Mouse (Mus musculus) layer of hippocampus, adult 2 months (tissue): ENCODE measurements at regions not wholly inside any gene's neighbourhood (a gene's known extent, or its start where the extent isn't known, plus 50 kb on each side); places are given as distances from the start of the nearest gene placed in this dataset.
"Not testable (repeated sequence)": the region's sequence is repeated elsewhere in the genome, so short reads cannot be mapped to it uniquely, and the experiment has no call there.

Source experiments
- DNase-seq, 2 experiments: peaks; one replicate each; pipeline ENCODE4 v3.0.0; 2022; ENCODE audit warnings: low spot score in 2 of 2
- H3K27ac ChIP-seq: fragments of 200-600 bp; 2 replicates; pipeline ENCODE4 v1.8.1; 2022
- H3K4me3 ChIP-seq: fragments of 200-600 bp; 2 replicates; pipeline ENCODE4 v1.8.1; 2022; ENCODE audit warnings: mild to moderate bottlenecking
- CTCF ChIP-seq: fragments of 200-600 bp; conservative IDR thresholded peaks from 2 replicates; pipeline ENCODE4 v1.8.1; 2022; ENCODE audit warnings: antibody characterized with exemption, mild to moderate bottlenecking, moderate library complexity

- no peak overlapping the region for H3K4me3 ChIP-seq
- no peak for DNase-seq
- no peak overlapping the region for H3K27ac ChIP-seq
- TF ChIP-seq CTCF: no peak
These were observed 698.5 kb downstream of the Triml1 start for GRCm38 (mm10) chr8:42442786-42443185.

GRCm38 (mm10) chr8:42402632-42403031 is 738.7 kb downstream of the Triml1 start:
- Histone ChIP-seq H3K27ac (no peak overlapping the region), H3K4me3 (no peak overlapping the region)
- DNase-seq: no peak
- no peak for TF ChIP-seq CTCF

DNA sequence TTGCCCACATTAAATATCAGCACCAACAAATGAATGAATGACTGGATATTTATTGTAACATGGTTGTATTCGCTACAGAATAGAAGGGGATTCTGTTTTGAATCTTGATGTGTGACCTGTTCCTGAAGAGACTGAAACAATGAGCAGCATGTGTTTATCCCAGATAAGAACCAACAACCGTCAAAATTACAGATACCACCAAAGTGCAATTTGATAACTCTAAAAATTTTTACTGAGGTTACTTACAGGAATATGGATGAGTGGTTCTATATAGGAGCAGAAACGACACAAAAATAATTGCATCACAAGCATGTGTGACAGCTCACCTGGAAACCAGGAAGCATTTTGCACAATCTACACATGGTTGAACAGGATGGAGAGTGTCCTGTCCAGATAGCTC is 744.4 kb downstream of the Triml1 start:
- no peak overlapping the region for H3K27ac ChIP-seq
- no peak for TF ChIP-seq CTCF
- no peak for DNase-seq
- no peak overlapping the region for H3K4me3 ChIP-seq

DNA sequence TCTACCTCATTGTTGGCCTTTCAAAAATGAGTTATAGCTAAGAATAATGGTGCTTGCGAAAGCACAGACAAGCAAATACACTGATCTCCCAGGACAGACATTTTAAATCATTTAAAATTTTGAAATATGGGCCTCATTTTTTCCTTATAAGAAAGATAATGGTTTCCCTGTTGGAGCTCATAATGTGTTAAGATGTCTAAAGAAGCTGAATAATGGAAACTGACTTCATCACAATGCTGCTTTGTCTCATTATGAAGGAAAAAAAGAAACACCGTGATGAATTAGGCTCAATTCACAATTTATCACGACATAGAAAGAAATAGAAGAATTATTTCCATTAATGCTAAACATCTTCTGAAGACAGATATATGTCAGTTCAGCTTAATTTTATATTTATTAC is 752.5 kb downstream of the Triml1 start:
- H3K4me3 ChIP-seq: no peak overlapping the region
- no peak for TF ChIP-seq CTCF

GRCm38 (mm10) chr8:42348073-42348603 is 793.1 kb downstream of the Triml1 start:
- no peak for TF ChIP-seq CTCF
- no peak for DNase-seq
- no peak overlapping the region for H3K27ac ChIP-seq
- no peak overlapping the region for H3K4me3 ChIP-seq

More for the DNA sequence above, 752.5 kb downstream of the Triml1 start:
- no peak overlapping the region for H3K27ac ChIP-seq
- no peak for DNase-seq

- Histone ChIP-seq H3K27ac (no peak overlapping the region), H3K4me3 (no peak overlapping the region)
- no peak for TF ChIP-seq CTCF
- DNase-seq: no peak
These were observed 806.6 kb downstream of the Triml1 start for GRCm38 (mm10) chr8:42334708-42335107.

DNA sequence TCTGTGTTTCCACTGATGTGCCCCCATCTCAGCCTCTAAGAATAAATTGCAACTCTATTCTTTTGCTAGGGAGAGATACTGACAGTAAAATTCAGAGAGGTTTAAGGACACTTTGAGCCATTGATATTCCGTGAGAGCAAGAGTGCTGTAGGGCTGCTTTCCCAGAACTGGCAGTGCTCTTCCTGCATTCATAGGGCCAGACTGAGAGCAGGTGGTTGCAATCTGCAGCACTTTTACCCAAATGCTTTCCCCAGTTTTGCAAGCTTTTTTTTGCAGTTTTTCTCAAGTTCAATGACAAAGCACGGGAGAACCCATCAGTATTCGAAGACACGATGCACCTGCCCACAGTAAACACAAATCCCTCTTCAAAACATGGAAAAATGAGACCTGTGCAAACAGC is 816.6 kb downstream of the Triml1 start:
- no peak overlapping the region for H3K4me3 ChIP-seq
- no peak for TF ChIP-seq CTCF
- peak overlapping the region; percentile 14; the same call in 1 of the 2 replicates for H3K27ac ChIP-seq
- peak; percentile 44 to 54 for DNase-seq

GRCm38 (mm10) chr8:42322862-42323261 is 818.4 kb downstream of the Triml1 start:
- TF ChIP-seq CTCF: no peak
- no peak overlapping the region for H3K4me3 ChIP-seq
- H3K27ac ChIP-seq: no peak overlapping the region
- DNase-seq: no peak

GRCm38 (mm10) chr8:42311060-42311459 is 830.2 kb downstream of the Triml1 start:
- H3K4me3 ChIP-seq: no peak overlapping the region
- no peak for TF ChIP-seq CTCF
- H3K27ac ChIP-seq: no peak overlapping the region
- no peak for DNase-seq

GRCm38 (mm10) chr8:42291392-42291791 is 849.9 kb downstream of the Triml1 start:
- DNase-seq: no peak
- no peak for TF ChIP-seq CTCF
- Histone ChIP-seq H3K27ac (no peak overlapping the region), H3K4me3 (no peak overlapping the region)

- Histone ChIP-seq H3K27ac (no peak overlapping the region), H3K4me3 (no peak overlapping the region)
- no peak for DNase-seq
- no peak for TF ChIP-seq CTCF
These were observed 859.3 kb downstream of the Triml1 start for GRCm38 (mm10) chr8:42282011-42282410.

GRCm38 (mm10) chr8:42253358-42253757 is 836.5 kb upstream of the Frg1 start:
- H3K4me3 ChIP-seq: no peak overlapping the region
- DNase-seq: no peak
- H3K27ac ChIP-seq: no peak overlapping the region
- no peak for TF ChIP-seq CTCF

- not testable (repeated sequence) for H3K27ac ChIP-seq, DNase-seq, H3K4me3 ChIP-seq
These were observed 825.4 kb upstream of the Frg1 start for GRCm38 (mm10) chr8:42242321-42242720.

DNA sequence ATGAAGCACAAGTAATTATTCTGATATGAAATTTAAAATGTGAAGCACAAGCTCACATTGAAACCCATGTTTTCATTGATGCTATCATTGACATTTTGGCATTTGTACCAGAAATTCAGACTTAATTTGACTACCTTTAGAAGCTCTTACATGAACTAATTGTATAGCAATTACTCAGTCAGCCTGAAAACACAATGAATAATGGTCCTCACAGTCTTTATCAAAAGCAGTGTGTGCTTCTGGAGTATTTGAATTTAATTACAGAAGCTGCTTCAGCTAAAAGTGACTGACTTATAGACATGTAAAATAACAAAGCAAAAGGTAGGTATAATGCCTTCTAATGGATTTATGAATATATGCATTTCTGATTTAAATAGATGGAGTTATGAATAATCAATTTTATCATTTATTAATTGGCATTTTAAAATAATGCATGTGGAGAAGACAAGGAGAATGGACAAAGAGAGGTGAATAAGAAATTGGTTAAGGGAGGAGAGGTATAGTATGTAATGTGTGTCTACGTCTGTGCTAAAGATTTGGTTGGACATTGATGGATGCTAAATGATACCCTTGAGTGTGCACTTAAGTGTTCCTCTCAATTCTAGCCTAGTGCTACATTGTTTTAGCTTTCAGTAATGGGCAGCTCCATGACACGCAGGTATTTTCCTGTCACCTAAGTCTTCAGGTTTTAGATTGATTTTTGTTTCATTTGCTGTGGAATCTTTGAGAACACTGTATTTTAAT is 803.2 kb upstream of the Frg1 start:
- DNase-seq: no peak
- H3K4me3 ChIP-seq: no peak overlapping the region
- H3K27ac ChIP-seq: no peak overlapping the region
- TF ChIP-seq CTCF: no peak
